Mouse (Mus musculus) midbrain, embryonic 16.5 days (tissue): ENCODE results near the gene Arid1b. TPM values are rescaled to one million over a fixed set of nuclear protein-coding genes. Genes with fewer than 3 reads are reported as not detected.

ENCODE experiments used
- ATAC-seq: fragments of 200-750 bp; cut with Nextera tagmentation; 2 replicates; pipeline ENCODE4 v1.8.0; 2017; ENCODE audit warnings: moderate TSS enrichment
- H3K27ac ChIP-seq: fragments of 300-500 bp; sonication (generic); 2 replicates; pipeline ENCODE4 v1.5.1; 2014; ENCODE audit warnings: mild to moderate bottlenecking, low read length, mixed read lengths
- H3K27me3 ChIP-seq: fragments of 300-500 bp; sonication (generic); 2 replicates; pipeline ENCODE4 v1.6.1; 2014; ENCODE audit warnings: low read depth, low read length, mixed read lengths; ENCODE audit not compliant: control insufficient read depth, insufficient read depth
- H3K36me3 ChIP-seq: fragments of 300-500 bp; sonication (generic); 2 replicates; pipeline ENCODE4 v1.6.1; 2014; ENCODE audit warnings: mild to moderate bottlenecking, low read length, moderate library complexity, mixed read lengths; ENCODE audit not compliant: control insufficient read depth, insufficient read depth
- H3K4me1 ChIP-seq: fragments of 300-500 bp; sonication (generic); 2 replicates; pipeline ENCODE4 v1.6.1; 2014; ENCODE audit warnings: mild to moderate bottlenecking, low read length, mixed read lengths; ENCODE audit not compliant: control insufficient read depth, insufficient read depth
- H3K4me2 ChIP-seq: fragments of 300-500 bp; sonication (generic); 2 replicates; pipeline ENCODE4 v1.6.1; 2014; ENCODE audit warnings: mild to moderate bottlenecking, low read length, mixed read lengths
- H3K4me3 ChIP-seq: fragments of 300-500 bp; sonication (generic); 2 replicates; pipeline ENCODE4 v1.5.1; 2014; ENCODE audit warnings: low read depth, mild to moderate bottlenecking, low read length, moderate library complexity, mixed read lengths
- H3K9ac ChIP-seq: fragments of 300-500 bp; sonication (generic); 2 replicates; pipeline ENCODE4 v1.6.1; 2014; ENCODE audit warnings: low read depth, low read length, mixed read lengths
- H3K9me3 ChIP-seq: fragments of 300-500 bp; sonication (generic); replicated peaks from 2 replicates; pipeline ENCODE4 v1.6.1; 2014; ENCODE audit warnings: mild to moderate bottlenecking, low read length, mixed read lengths; ENCODE audit not compliant: control insufficient read depth, poor library complexity, severe bottlenecking
- WGBS: fragments of 180-500 bp; shearing (Covaris S2); extraction: QIAGEN DNeasy Blood & Tissue Kit; methylation state at CpG from one replicate; pipeline ENCODE4 v1.1.7; 2014; 5-methylcytosine and 5-hydroxymethylcytosine counted together
- polyA plus RNA-seq: library from polyadenylated mRNA; unstranded; fragments of >200 nt; fragmentation: Nextera tagmentation; extraction: Ambion mirVana; gene quantifications from 2 replicates; pipeline ENCODE4 v1.2.1, GENCODE M21; 2015

The Arid1b gene
- polyA plus RNA-seq, 1 experiment from 2014 or later, result 13.1 TPM

GRCm38 (mm10) chr17:4991600-4991999, 2.5 kb upstream of the Arid1b start:
- no peak overlapping the region for H3K4me3 ChIP-seq
- no peaks in the 10 kb centered on the region for H3K36me3 ChIP-seq
- no peak overlapping the region for H3K27ac ChIP-seq
- peaks cover 18% of the 10 kb centered on the region for H3K4me1 ChIP-seq
- H3K4me2 ChIP-seq, result no peak overlapping the region
- no peaks in the 10 kb centered on the region for H3K9me3 ChIP-seq
- H3K27me3 ChIP-seq, result peaks cover 2% of the 10 kb centered on the region; the same call in 1 of the 2 replicates
- WGBS, result 16% methylated on average over 10 of the region's 10 CpGs
- H3K9ac ChIP-seq, result no peak overlapping the region
- ATAC-seq, result no peak

GRCm38 (mm10) chr17:4993497-4993839, 664 bp upstream of the Arid1b start:
- H3K4me2 ChIP-seq, result peak overlapping the region; percentile 81
- H3K4me1 ChIP-seq, result peaks cover 20% of the 10 kb centered on the region
- no peak for ATAC-seq
- peak overlapping the region; percentile 94 for H3K4me3 ChIP-seq
- H3K27ac ChIP-seq, result peak overlapping the region; percentile 100
- 11% methylated on average over 9 of the region's 9 CpGs for WGBS
- no peaks in the 10 kb centered on the region for H3K27me3 ChIP-seq
- H3K36me3 ChIP-seq, result no peaks in the 10 kb centered on the region
- H3K9me3 ChIP-seq, result no peaks in the 10 kb centered on the region
- peak overlapping the region; percentile 100 for H3K9ac ChIP-seq

- peak overlapping the region; percentile 100 for H3K27ac ChIP-seq
- ATAC-seq, result no peak; the same call in 1 of the 2 replicates
- H3K9ac ChIP-seq, result peak overlapping the region; percentile 100
- peak overlapping the region; percentile 94 for H3K4me3 ChIP-seq
- H3K4me1 ChIP-seq, result peaks cover 22% of the 10 kb centered on the region
- under 1% methylated on average over 46 of the region's 55 CpGs for WGBS
- no peaks in the 10 kb centered on the region for H3K9me3 ChIP-seq
- H3K4me2 ChIP-seq, result peak overlapping the region; percentile 81
- no peaks in the 10 kb centered on the region for H3K36me3 ChIP-seq
- H3K27me3 ChIP-seq, result no peaks in the 10 kb centered on the region
Measured at GRCm38 (mm10) chr17:4994504-4994812, 326 bp downstream of the Arid1b start.

- H3K27ac ChIP-seq, result peak overlapping the region; percentile 100
- peak overlapping the region; percentile 94 for H3K4me3 ChIP-seq
- peaks cover 26% of the 10 kb centered on the region for H3K4me1 ChIP-seq
- H3K27me3 ChIP-seq, result no peaks in the 10 kb centered on the region
- WGBS, result 0% methylated on average over 51 of the region's 81 CpGs
- H3K4me2 ChIP-seq, result peak overlapping the region; percentile 81
- H3K9me3 ChIP-seq, result no peaks in the 10 kb centered on the region
- H3K9ac ChIP-seq, result peak overlapping the region; percentile 100
- H3K36me3 ChIP-seq, result no peaks in the 10 kb centered on the region
- peak; percentile 66 for ATAC-seq
Measured at GRCm38 (mm10) chr17:4994813-4995560, 855 bp downstream of the Arid1b start.

GRCm38 (mm10) chr17:4995561-4996051, 1.5 kb downstream of the Arid1b start:
- H3K4me3 ChIP-seq, result peak overlapping the region; percentile 94
- H3K9me3 ChIP-seq, result no peaks in the 10 kb centered on the region
- ATAC-seq, result peak; percentile 46
- H3K27ac ChIP-seq, result peak overlapping the region; percentile 100
- peak overlapping the region; percentile 100 for H3K9ac ChIP-seq
- peak overlapping the region; percentile 81 for H3K4me2 ChIP-seq
- no peaks in the 10 kb centered on the region for H3K36me3 ChIP-seq
- H3K27me3 ChIP-seq, result no peaks in the 10 kb centered on the region
- H3K4me1 ChIP-seq, result peaks cover 32% of the 10 kb centered on the region
- WGBS, result under 1% methylated on average over 34 of the region's 56 CpGs

- H3K4me3 ChIP-seq, result peak overlapping the region; percentile 94
- peak; percentile 43 for ATAC-seq
- peak overlapping the region; percentile 81 for H3K4me2 ChIP-seq
- H3K9ac ChIP-seq, result peak overlapping the region; percentile 100
- H3K9me3 ChIP-seq, result no peaks in the 10 kb centered on the region
- H3K36me3 ChIP-seq, result no peaks in the 10 kb centered on the region
- WGBS, result under 1% methylated on average over 72 of the region's 95 CpGs
- peaks cover 34% of the 10 kb centered on the region for H3K4me1 ChIP-seq
- H3K27me3 ChIP-seq, result no peaks in the 10 kb centered on the region
- peak overlapping the region; percentile 100 for H3K27ac ChIP-seq
Measured at GRCm38 (mm10) chr17:4996121-4996813, 2.1 kb downstream of the Arid1b start.

- Histone ChIP-seq H3K4me1 (peaks cover 37% of the 10 kb centered on the region), H3K9me3 (no peaks in the 10 kb centered on the region), H3K4me2 (peak overlapping the region; percentile 81), H3K27ac (peak overlapping the region; percentile 100), H3K36me3 (no peaks in the 10 kb centered on the region), H3K27me3 (no peaks in the 10 kb centered on the region), H3K4me3 (peak overlapping the region; percentile 94), H3K9ac (peak overlapping the region; percentile 100)
- under 1% methylated on average over 18 of the region's 20 CpGs for WGBS
- ATAC-seq, result no peak
Measured at GRCm38 (mm10) chr17:4996814-4997549, 2.9 kb downstream of the Arid1b start.

- Histone ChIP-seq H3K9me3 (no peaks in the 10 kb centered on the region), H3K4me2 (peak overlapping the region; percentile 61), H3K4me1 (peaks cover 44% of the 10 kb centered on the region), H3K36me3 (no peaks in the 10 kb centered on the region), H3K27ac (no peak overlapping the region), H3K27me3 (no peaks in the 10 kb centered on the region), H3K4me3 (peak overlapping the region; percentile 20), H3K9ac (no peak overlapping the region)
- ATAC-seq, result no peak
- 31% methylated on average over 3 of the region's 3 CpGs for WGBS
Measured at GRCm38 (mm10) chr17:4997968-4998367, 3.8 kb downstream of the Arid1b start.
